Mouse (Mus musculus): ENCODE measurements around the gene Kif5a.
"Not testable (repeated sequence)": the region's sequence is repeated elsewhere in the genome, so short reads cannot be mapped to it uniquely, and the experiment has no call there.

Gene Kif5a

GRCm38 (mm10) chr10:127211414-127211854 is 51.7 kb downstream of the Kif5a start, which contains the start of gene Pip4k2c:
Gene Pip4k2c (minus strand): TSS chr10:127211585.
- DNase-seq = peak; percentile 89 to 93

- peak in 1 of 2 experiments; percentile 22 for DNase-seq
Observed at GRCm38 (mm10) chr10:127210961-127211405, 52.2 kb downstream of the Kif5a start.

GRCm38 (mm10) chr10:127209928-127210570 is 53.1 kb downstream of the Kif5a start:
- DNase-seq = no peak

GRCm38 (mm10) chr10:127208921-127209320 is 54.2 kb downstream of the Kif5a start:
- DNase-seq = no peak

- no peak for DNase-seq
Observed at GRCm38 (mm10) chr10:127205373-127205772, 57.8 kb downstream of the Kif5a start.

- no peak for DNase-seq
Observed at GRCm38 (mm10) chr10:127204589-127204988, 58.6 kb downstream of the Kif5a start.

- DNase-seq = no peak
Observed at GRCm38 (mm10) chr10:127203106-127203505, 60.0 kb downstream of the Kif5a start.

GRCm38 (mm10) chr10:127200279-127200678 is 62.9 kb downstream of the Kif5a start:
- no peak for DNase-seq

GRCm38 (mm10) chr10:127199474-127199873 is 63.7 kb downstream of the Kif5a start:
- DNase-seq = no peak

- no peak for DNase-seq
Observed at GRCm38 (mm10) chr10:127199068-127199467, 64.1 kb downstream of the Kif5a start.

GRCm38 (mm10) chr10:127198492-127198891 is 64.7 kb downstream of the Kif5a start:
- DNase-seq = no peak

GRCm38 (mm10) chr10:127197505-127198110 is 65.5 kb downstream of the Kif5a start:
- DNase-seq = no peak

- DNase-seq = no peak
Observed at GRCm38 (mm10) chr10:127197104-127197503, 66.0 kb downstream of the Kif5a start.

GRCm38 (mm10) chr10:127196392-127196791 is 66.8 kb downstream of the Kif5a start:
- DNase-seq = no peak

- DNase-seq = no peak
Observed at GRCm38 (mm10) chr10:127195328-127196129, 67.6 kb downstream of the Kif5a start, which contains the start of gene Dtx3. Gene Dtx3 (minus strand): TSS chr10:127195728.

- no peak for DNase-seq
Observed at GRCm38 (mm10) chr10:127194428-127195327, 68.5 kb downstream of the Kif5a start.

GRCm38 (mm10) chr10:127193011-127193410 is 70.1 kb downstream of the Kif5a start:
- no peak for DNase-seq

- DNase-seq = not testable (repeated sequence)
Observed at GRCm38 (mm10) chr10:127192057-127192328, 71.2 kb downstream of the Kif5a start.

- no peak for DNase-seq
Observed at GRCm38 (mm10) chr10:127191191-127192056, 71.7 kb downstream of the Kif5a start.

GRCm38 (mm10) chr10:127190398-127191190 is 72.6 kb downstream of the Kif5a start:
- DNase-seq = no peak

Data from spleen, adult 18-20 months (tissue).